Mouse (Mus musculus): ENCODE measurements around the gene Cdpf1.

DNA sequence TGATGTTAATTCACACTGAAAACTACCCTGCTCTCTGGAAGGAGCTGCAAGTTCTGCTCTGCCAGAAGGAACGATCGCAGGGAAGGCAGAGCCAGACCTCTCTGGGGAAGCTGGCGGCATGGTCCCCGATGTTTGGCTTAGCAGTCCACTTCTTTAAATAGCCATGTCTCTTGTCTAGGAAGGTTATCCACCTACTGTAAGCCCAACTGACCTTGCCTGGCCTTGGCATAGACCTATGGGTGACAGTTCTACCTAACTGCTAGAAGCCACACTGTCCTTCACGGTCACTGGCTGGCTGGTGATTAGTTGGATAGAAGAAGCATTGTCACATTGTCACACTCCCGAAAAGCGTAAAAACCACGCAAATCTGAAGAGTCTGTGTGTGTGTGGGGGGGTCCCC lies 12.8 kb downstream of the Cdpf1 start:
- no peak for TF ChIP-seq ZKSCAN1 (IDR thresholded peaks at IDR 0.05; ENCODE audit: borderline replicate concordance, low read depth, low read length)
- no peak for TF ChIP-seq MAX (IDR thresholded peaks at IDR 0.05; ENCODE audit: low read length)
- no peak for TF ChIP-seq POLR2A (IDR thresholded peaks at IDR 0.05; ENCODE audit: low read depth, low read length)
- TF ChIP-seq NELFE (IDR thresholded peaks at IDR 0.05; ENCODE audit: low read depth, low read length) = no peak
- no peak for TF ChIP-seq ZC3H11A (IDR thresholded peaks at IDR 0.05; ENCODE audit: low read depth, low read length)
- no peak for TF ChIP-seq CTCF (conservative IDR thresholded peaks at IDR 0.05 in 1 of 2, IDR thresholded peaks at IDR 0.05 in 1 of 2; ENCODE audit: low read depth in 2 of 2, low read length in 2 of 2)
- TF ChIP-seq CHD2 (IDR thresholded peaks at IDR 0.05; ENCODE audit: low read length) = no peak
- no peak for TF ChIP-seq EP300 (IDR thresholded peaks at IDR 0.05; ENCODE audit: low read length)
- no peak for TF ChIP-seq KAT2A (IDR thresholded peaks at IDR 0.05; ENCODE audit: insufficient replicate concordance, low read length)
- no peak for TF ChIP-seq ELF1 (IDR thresholded peaks at IDR 0.05; ENCODE audit: low read depth, low read length)
- TF ChIP-seq POLR2AphosphoS2 (IDR thresholded peaks at IDR 0.05; ENCODE audit: low read depth, low read length) = no peak
- TF ChIP-seq TBP (conservative IDR thresholded peaks at IDR 0.05; ENCODE audit: low read depth, low read length) = no peak
- TF ChIP-seq UBTF (IDR thresholded peaks at IDR 0.05; ENCODE audit: low read depth, low read length) = no peak

Measured in CH12.LX (cell line).